Mouse (Mus musculus): ENCODE data around the gene Bud31. TPM values are rescaled to one million over a fixed set of nuclear protein-coding genes. Genes with fewer than 3 reads are reported as not detected.

Bud31 gene
- total RNA-seq, 2 experiments from 2014 or later = 67.4 to 73.4 TPM

DNA sequence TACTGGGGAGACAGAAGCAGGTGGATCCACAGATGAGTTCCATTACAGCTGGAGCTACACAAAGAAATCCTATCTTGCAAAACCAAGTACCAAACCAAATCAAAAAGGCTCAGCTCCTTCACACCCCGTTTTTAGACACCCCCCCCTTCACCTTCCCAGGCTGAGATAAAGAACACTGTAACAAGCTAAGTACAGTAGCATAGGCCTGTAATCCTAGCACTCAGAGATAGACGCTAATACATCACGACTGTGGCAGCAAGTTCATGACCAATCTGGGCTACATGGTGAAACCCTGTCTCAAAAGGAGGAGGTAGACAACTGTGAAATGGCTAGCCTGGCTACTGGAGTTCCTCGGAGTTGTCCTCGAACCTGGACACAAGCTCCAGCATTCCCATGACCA, 50.2 kb downstream of the Bud31 start:
- Histone ChIP-seq H3K27ac (peak overlapping the region; percentile 95), H3K4me3 (peak overlapping the region; percentile 99)
- no peak for DNase-seq (ENCODE audit: low spot score in 2 of 2)
- no peak for TF ChIP-seq CTCF (conservative IDR thresholded peaks at IDR 0.05)

DNA sequence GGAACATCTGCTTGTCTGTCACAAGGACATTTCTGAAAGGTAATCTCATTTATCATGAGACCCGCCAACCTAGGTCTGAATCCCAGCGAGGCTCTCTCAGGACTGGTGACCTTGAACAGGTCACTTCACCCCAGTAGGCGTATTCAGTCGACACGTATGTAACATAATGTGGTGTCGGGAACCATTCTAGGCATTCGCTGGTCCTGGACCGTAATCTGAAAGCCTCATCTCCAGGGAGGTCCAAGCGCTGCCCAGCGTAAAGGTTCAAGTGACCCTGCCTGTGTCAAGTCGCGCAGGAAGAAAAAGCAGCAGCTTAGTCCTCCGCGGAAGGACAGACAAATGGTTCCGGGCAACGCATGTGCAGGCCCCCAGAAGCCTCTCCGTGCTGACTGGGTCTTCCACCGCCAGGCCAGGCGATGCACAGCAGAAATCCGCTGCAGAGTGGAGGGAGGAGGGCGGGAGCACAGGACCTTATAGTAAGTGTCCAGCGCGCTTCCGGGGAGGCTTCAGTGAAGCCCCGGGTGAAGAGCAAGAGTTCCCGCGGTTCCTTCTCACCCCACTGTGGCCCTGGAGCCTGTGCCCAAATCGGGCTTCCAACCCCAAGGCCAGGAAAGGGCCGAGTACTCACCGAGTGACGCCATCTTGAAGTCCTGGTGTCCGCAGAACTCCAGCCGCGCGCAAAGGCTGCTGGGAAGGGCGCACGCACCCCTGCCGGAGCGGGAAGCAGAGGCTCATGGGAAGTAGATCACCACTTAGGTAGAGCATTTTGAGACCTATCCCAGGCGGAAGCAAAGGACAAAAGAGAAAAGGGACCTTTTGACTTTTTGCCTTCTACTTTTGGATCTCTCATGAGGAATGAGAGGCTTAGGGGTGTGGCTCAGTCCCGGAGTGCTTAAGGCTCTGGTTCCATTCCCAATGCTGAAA, 51.0 kb downstream of the Bud31 start:
- Histone ChIP-seq H3K27ac (peak overlapping the region; percentile 95), H3K4me3 (peak overlapping the region; percentile 99)
- DNase-seq (ENCODE audit: low spot score in 2 of 2) = peak; percentile 91 to 92
- no peak for TF ChIP-seq CTCF (conservative IDR thresholded peaks at IDR 0.05)

GRCm38 (mm10) chr5:145191962-145192361, 51.8 kb downstream of the Bud31 start, which contains the start of gene Atp5j2:
TSS of gene Atp5j2 (minus strand) at chr5:145192062.
- peak within 1 kb of the TSS; percentile 99 for H3K4me3 ChIP-seq
- H3K27ac ChIP-seq = peak within 1 kb of the TSS; percentile 95
- no peak for TF ChIP-seq CTCF (conservative IDR thresholded peaks at IDR 0.05)
- DNase-seq (ENCODE audit: low spot score in 2 of 2) = no peak

Other genes starting within 250 kb of the Bud31 start
- gene Smurf1, start 174.5 kb upstream of the Bud31 start, total RNA-seq (2021) = 10 to 100 TPM; 29.2 to 30.5 TPM
- not detected for gene Gm4871, start 107.6 kb upstream of the Bud31 start, total RNA-seq (2021)
- gene 1700018F24Rik, start 97.4 kb upstream of the Bud31 start, total RNA-seq (2021) = not detected
- gene Arpc1a, start 56.5 kb upstream of the Bud31 start, total RNA-seq (2021) = 100 to 1,000 TPM; 252 to 255 TPM
- gene Kpna7, start 56.3 kb upstream of the Bud31 start, total RNA-seq (2021) = not detected
- 10 to 100 TPM; 17.7 to 19.4 TPM for gene Arpc1b, start 26.1 kb upstream of the Bud31 start, total RNA-seq (2021)
- gene Pdap1, start 124 bp upstream of the Bud31 start, total RNA-seq (2021) = 10 to 100 TPM; 95.2 to 97.8 TPM
- 10 to 100 TPM; 21.8 to 24.9 TPM for gene Ptcd1, start 26.7 kb downstream of the Bud31 start, total RNA-seq (2021)
- 10 to 100 TPM; 24.8 to 24.9 TPM for gene Cpsf4, start 26.9 kb downstream of the Bud31 start, total RNA-seq (2021)
- gene Atp5j2, start 51.7 kb downstream of the Bud31 start, total RNA-seq (2021) = 100 to 1,000 TPM; 238 to 257 TPM
- gene Zkscan14, start 61.5 kb downstream of the Bud31 start, total RNA-seq (2021) = 10 to 100 TPM; 11.6 to 12.9 TPM
- 10 to 100 TPM; 11.3 to 12.2 TPM for gene Zkscan5, start 64.2 kb downstream of the Bud31 start, total RNA-seq (2021)
- 10 to 100 TPM; 27.5 to 28.4 TPM for gene Zfp655, start 91.4 kb downstream of the Bud31 start, total RNA-seq (2021)
- 10 to 100 TPM; 20.3 to 22.8 TPM for gene Zscan25, start 140.1 kb downstream of the Bud31 start, total RNA-seq (2021)
- gene Cyp3a57, start 204.9 kb downstream of the Bud31 start, total RNA-seq (2021) = not detected